Mouse (Mus musculus): ENCODE results near the gene Cep290. TPM values are rescaled to one million over a fixed set of nuclear protein-coding genes. Genes with fewer than 3 reads are reported as not detected.
A peak's percentile ranks its signal among the peaks of the same experiment; 100 is the strongest.

Cep290 gene
- total and polyA plus RNA-seq, 3 experiments, result 3.8 to 5.2 TPM; not detected in 1

GRCm38 (mm10) chr10:100487097-100487978 lies at the start of gene Cep290, which contains the start of gene Tmtc3 (continued):
- TF ChIP-seq UBTF (IDR thresholded peaks at IDR 0.05; ENCODE audit: borderline replicate concordance, insufficient read depth, low read depth, low read length) (no peak), MAFK (IDR thresholded peaks at IDR 0.05; ENCODE audit: borderline replicate concordance, low read depth, low read length) (no peak), GABPA (IDR thresholded peaks at IDR 0.05; ENCODE audit: low read depth, low read length) (no peak; the same call in 1 of the 2 replicates), MAZ (IDR thresholded peaks at IDR 0.05; ENCODE audit: low read depth, low read length) (peak; percentile 88; the same call in 1 of the 2 replicates), ELF1 (IDR thresholded peaks at IDR 0.05; ENCODE audit: low read depth, low read length) (peak; percentile 91)

GRCm38 (mm10) chr10:100449394-100449793 lies 38.0 kb upstream of the Cep290 start:
- Histone ChIP-seq H3K27ac (ENCODE audit: control insufficient read depth, low read depth, low read length) (no peak overlapping the region), H3K4me3 (ENCODE audit: control insufficient read depth in 1 of 2, insufficient read depth in 1 of 2, low read depth in 2 of 2, low read length in 2 of 2) (no peak overlapping the region), H3K36me3 (ENCODE audit: control insufficient read depth in 1 of 2, insufficient read depth in 2 of 2, low read length in 2 of 2) (peaks cover 0 to 3% of the 10 kb centered on the region in 2 experiments; a peak in 2 of 4 replicates), H3K4me1 (ENCODE audit: control insufficient read depth in 1 of 2, insufficient read depth in 2 of 2, low read length in 2 of 2) (no peaks in the 10 kb centered on the region), H3K9me3 (replicated peaks; ENCODE audit: insufficient read depth, low read length) (no peaks in the 10 kb centered on the region), H3K79me2 (ENCODE audit: control insufficient read depth, insufficient read depth, low read length, poor library complexity) (no peaks in the 10 kb centered on the region), H3K27me3 (ENCODE audit: control insufficient read depth in 1 of 2, insufficient read depth in 2 of 2, low read length in 2 of 2) (no peaks in the 10 kb centered on the region), H3K9ac (ENCODE audit: control insufficient read depth, low read depth, low read length, poor library complexity, severe bottlenecking) (no peak overlapping the region)
- peak; percentile 8 for DNase-seq (ENCODE audit: low read depth, low spot score)
- TF ChIP-seq TCF12 (IDR thresholded peaks at IDR 0.05; ENCODE audit: low read depth, low read length) (no peak), MXI1 (IDR thresholded peaks at IDR 0.05; ENCODE audit: low read depth, low read length) (no peak), RAD21 (IDR thresholded peaks at IDR 0.05; ENCODE audit: low read depth, low read length) (peak; percentile 22; the same call in 1 of the 2 replicates), MAFK (IDR thresholded peaks at IDR 0.05; ENCODE audit: borderline replicate concordance, low read depth, low read length) (no peak), HCFC1 (IDR thresholded peaks at IDR 0.05; ENCODE audit: low read depth, low read length) (no peak), CTCF (IDR thresholded peaks at IDR 0.05 in 2 of 3, conservative IDR thresholded peaks at IDR 0.05 in 1 of 3; ENCODE audit: control insufficient read depth in 1 of 3, insufficient read depth in 1 of 3, low read depth in 2 of 3, low read length in 3 of 3, poor library complexity in 1 of 3, severe bottlenecking in 1 of 3) (peak in 1 of 3 experiments; percentile 27; a peak in 2 of 6 replicates), JUND (IDR thresholded peaks at IDR 0.05; ENCODE audit: low read depth, low read length) (no peak)

DNA sequence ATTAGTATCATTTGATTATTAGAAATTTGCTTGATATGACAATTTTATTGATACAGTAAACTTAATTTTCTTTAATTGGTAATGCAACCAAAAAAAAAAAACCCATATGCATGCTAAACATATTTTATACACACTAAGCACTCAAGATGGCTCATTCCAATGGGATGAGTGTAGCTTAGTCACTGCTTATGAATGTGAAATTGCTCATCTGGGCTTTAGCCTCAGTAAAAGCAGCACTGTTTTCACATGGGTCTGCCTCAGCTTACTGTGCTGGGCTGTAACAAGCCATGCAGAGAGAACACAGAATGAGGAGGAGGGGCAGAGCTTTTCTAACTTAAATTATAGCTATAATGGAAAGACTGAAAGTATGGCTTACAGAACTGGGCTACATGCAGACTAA lies 26.8 kb upstream of the Cep290 start:
- no peak overlapping the region for H3K4me3 ChIP-seq (ENCODE audit: control insufficient read depth in 1 of 2, insufficient read depth in 1 of 2, low read depth in 2 of 2, low read length in 2 of 2)
- no peak overlapping the region for H3K9ac ChIP-seq (ENCODE audit: control insufficient read depth, low read depth, low read length, poor library complexity, severe bottlenecking)
- H3K9me3 ChIP-seq (replicated peaks; ENCODE audit: insufficient read depth, low read length), result no peaks in the 10 kb centered on the region
- H3K27me3 ChIP-seq (ENCODE audit: control insufficient read depth in 1 of 2, insufficient read depth in 2 of 2, low read length in 2 of 2), result no peaks in the 10 kb centered on the region
- no peak overlapping the region for H3K27ac ChIP-seq (ENCODE audit: control insufficient read depth, low read depth, low read length)
- H3K4me1 ChIP-seq (ENCODE audit: control insufficient read depth in 1 of 2, insufficient read depth in 2 of 2, low read length in 2 of 2), result no peaks in the 10 kb centered on the region
- DNase-seq (ENCODE audit: low read depth, low spot score), result no peak
- H3K36me3 ChIP-seq (ENCODE audit: control insufficient read depth in 1 of 2, insufficient read depth in 2 of 2, low read length in 2 of 2), result peaks cover 0 to 10% of the 10 kb centered on the region in 2 experiments; a peak in 2 of 4 replicates
- TF ChIP-seq RCOR1 (IDR thresholded peaks at IDR 0.05; ENCODE audit: low read depth, low read length) (no peak), TBP (IDR thresholded peaks at IDR 0.05; ENCODE audit: low read depth, low read length) (no peak), ELF1 (IDR thresholded peaks at IDR 0.05; ENCODE audit: low read depth, low read length) (no peak), TAL1 (IDR thresholded peaks at IDR 0.05; ENCODE audit: low read length) (no peak), KAT2A (conservative IDR thresholded peaks at IDR 0.05; ENCODE audit: low read depth, low read length) (no peak), ETS1 (IDR thresholded peaks at IDR 0.05; ENCODE audit: low read depth, low read length) (no peak), SMC3 (IDR thresholded peaks at IDR 0.05; ENCODE audit: low read depth, low read length) (no peak), MYB (IDR thresholded peaks at IDR 0.05; ENCODE audit: low read depth, low read length) (no peak), MAX (IDR thresholded peaks at IDR 0.05; ENCODE audit: low read length) (no peak), CTCF (IDR thresholded peaks at IDR 0.05 in 2 of 3, conservative IDR thresholded peaks at IDR 0.05 in 1 of 3; ENCODE audit: control insufficient read depth in 1 of 3, insufficient read depth in 1 of 3, low read depth in 2 of 3, low read length in 3 of 3, poor library complexity in 1 of 3, severe bottlenecking in 1 of 3) (no peak), ZMIZ1 (IDR thresholded peaks at IDR 0.05; ENCODE audit: low read depth, low read length) (no peak), SIN3A (IDR thresholded peaks at IDR 0.05; ENCODE audit: low read length) (no peak), GATA1 (IDR thresholded peaks at IDR 0.05; ENCODE audit: low read depth, low read length) (no peak), MYC (IDR thresholded peaks at IDR 0.05; ENCODE audit: low read depth, low read length) (no peak), POLR2AphosphoS2 (IDR thresholded peaks at IDR 0.05; ENCODE audit: low read length) (no peak), RAD21 (IDR thresholded peaks at IDR 0.05; ENCODE audit: low read depth, low read length) (no peak)
- H3K79me2 ChIP-seq (ENCODE audit: control insufficient read depth, insufficient read depth, low read length, poor library complexity), result no peaks in the 10 kb centered on the region
